Mouse (Mus musculus) G1E (cell line): ENCODE results near the gene Stk32c.

Experiments
- CTCF ChIP-seq: IDR thresholded peaks from 2 replicates; pipeline ENCODE4 v1.5.1; 2012; ENCODE audit warnings: low read depth, low read length, inconsistent platforms, mixed read lengths
- GATA1 ChIP-seq: IDR thresholded peaks from 2 replicates; pipeline ENCODE4 v1.6.1; 2012; ENCODE audit warnings: borderline replicate concordance, low read length, inconsistent platforms, mixed read lengths
- GATA2 ChIP-seq: IDR thresholded peaks from 2 replicates; pipeline ENCODE4 v1.6.1; 2012; ENCODE audit warnings: low read depth, low read length, inconsistent platforms, borderline replicate concordance
- POLR2AphosphoS5 ChIP-seq: IDR thresholded peaks from 2 replicates; pipeline ENCODE4 v1.6.1; 2012; ENCODE audit warnings: low read depth, low read length, inconsistent platforms; ENCODE audit not compliant: insufficient replicate concordance
- TAL1 ChIP-seq: conservative IDR thresholded peaks from 2 replicates; pipeline ENCODE4 v1.6.1; 2012; ENCODE audit warnings: low read depth, low read length, inconsistent platforms, mixed read lengths

- no peak for TF ChIP-seq CTCF
- TF ChIP-seq GATA1: no peak
- no peak for TF ChIP-seq TAL1
- TF ChIP-seq GATA2: no peak
- TF ChIP-seq POLR2AphosphoS5: no peak
Measured at GRCm38 (mm10) chr7:139201209-139201608, 11.9 kb downstream of the Stk32c start.
